Mouse (Mus musculus) ovary, postnatal 10 days (tissue): ENCODE measurements at regions not wholly inside any gene's neighbourhood (a gene's known extent, or its start where the extent isn't known, plus 50 kb on each side); places are given as distances from the start of the nearest gene placed in this dataset.

Experiments used
- DNase-seq: peaks from one replicate; pipeline ENCODE4 v3.0.0; 2022; ENCODE audit warnings: low spot score

DNA sequence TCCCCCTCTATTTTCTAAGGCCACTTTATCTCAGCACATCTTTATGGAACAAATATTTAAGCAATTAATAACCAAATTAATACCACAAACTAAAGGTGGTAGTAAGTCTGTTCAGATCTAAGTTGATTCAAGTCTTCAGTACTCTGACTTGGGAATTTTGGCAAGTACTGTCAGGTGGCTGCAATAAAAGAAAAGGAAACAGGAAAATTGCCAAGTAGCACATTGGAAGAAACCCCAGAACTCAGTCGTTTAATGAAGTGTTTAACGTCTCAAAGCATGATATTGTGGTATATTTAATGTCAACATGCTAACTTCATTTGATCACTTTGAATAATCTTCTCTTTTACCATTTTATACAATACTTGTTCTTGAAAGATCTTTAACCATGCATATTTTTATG, 142.2 kb downstream of the Gm11146 start:
- DNase-seq: no peak

DNA sequence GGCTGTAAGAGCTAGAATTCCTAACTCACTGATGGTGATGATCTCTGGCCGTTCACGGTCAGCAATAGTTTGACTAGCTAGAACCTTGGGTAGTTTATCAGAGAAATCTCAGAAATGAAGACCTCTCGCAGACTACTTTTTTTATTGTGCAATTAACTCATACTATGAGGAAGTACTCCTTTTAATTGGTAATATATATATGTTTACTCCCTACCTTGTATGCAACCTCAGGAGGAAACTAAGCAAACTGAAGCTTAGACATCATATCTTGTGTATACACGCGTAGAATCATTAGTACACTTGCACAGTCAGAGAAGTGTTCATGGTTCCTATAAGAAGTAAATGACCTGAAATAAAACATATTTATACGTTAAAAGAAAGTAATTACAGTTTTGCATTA, 157.2 kb downstream of the Gm11146 start:
- DNase-seq: no peak

DNA sequence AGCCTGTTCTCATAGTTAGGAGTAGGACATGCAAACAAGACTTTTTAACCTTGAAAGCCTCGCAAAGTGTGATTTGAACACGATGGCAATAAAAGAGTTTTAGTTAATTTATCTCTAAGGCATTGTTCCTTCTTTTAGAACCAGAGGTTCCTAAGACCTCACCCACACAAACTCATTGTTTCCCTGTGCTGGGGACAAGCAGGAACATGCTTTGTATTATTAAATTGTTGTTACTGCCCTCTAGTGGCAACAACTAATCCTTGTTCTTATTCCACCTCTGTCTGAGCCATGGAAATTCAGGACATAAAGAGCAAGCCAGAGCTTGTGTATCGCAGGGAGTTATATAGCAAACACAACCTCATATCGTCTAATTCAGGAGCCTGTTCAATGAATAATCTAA, 157.9 kb downstream of the Gm11146 start:
- no peak for DNase-seq

DNA sequence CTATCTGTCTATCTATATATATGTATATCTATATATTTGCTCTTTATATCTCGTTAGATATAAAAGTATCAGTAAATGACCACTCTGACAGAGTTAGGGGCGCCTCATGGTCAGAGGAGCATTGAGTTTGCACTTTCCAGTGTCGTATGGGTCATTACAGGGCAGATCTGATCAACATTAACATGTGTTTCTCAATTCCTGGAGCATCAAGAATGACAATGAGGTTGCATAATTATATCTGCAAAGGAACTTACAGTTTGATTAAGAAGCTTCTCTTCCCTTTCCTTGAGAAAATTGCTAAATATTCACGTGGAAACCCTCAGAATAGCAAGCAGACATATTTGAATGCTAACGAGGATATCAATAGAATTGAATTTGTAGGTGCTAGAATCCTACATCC, 158.6 kb downstream of the Gm11146 start:
- DNase-seq: no peak

DNA sequence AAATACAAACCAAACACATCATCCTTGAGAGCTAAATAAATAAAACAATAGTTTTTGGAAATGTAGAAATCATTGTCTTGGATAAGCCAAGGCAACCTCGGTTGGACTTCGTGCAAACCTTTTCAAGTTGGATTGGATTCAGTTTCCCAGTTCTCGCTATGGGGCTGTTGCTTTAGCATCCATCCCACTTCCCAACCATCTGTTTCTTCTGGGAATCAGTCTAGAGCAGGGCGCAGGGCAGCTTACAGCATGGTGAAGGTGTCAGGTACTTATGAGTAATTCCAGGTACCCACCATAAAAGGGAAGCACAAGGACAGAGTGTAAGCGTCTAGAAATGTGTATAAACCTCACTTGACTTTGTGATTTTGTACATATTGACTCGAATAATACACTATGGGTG, 159.0 kb downstream of the Gm11146 start:
- no peak for DNase-seq

DNA sequence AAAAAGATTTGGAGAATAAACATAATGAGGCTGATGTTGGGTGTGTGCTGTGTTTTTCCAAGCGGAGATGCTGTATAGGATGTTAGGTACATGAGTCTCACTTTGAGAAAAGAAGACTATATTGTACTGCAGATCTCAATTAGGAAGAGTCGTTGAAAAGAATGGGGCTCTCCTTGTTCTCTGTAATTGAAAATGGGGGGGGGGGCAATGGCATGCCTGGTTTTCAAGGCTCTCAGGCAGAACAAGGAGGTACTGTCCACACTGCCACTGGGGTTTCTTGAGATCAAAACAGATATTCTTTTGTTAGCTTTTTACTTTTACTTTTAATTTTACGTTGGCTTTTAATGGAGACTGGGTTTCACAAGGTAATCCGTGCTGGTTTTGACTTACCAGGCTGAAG, 170.5 kb downstream of the Gm11146 start:
- no peak for DNase-seq

DNA sequence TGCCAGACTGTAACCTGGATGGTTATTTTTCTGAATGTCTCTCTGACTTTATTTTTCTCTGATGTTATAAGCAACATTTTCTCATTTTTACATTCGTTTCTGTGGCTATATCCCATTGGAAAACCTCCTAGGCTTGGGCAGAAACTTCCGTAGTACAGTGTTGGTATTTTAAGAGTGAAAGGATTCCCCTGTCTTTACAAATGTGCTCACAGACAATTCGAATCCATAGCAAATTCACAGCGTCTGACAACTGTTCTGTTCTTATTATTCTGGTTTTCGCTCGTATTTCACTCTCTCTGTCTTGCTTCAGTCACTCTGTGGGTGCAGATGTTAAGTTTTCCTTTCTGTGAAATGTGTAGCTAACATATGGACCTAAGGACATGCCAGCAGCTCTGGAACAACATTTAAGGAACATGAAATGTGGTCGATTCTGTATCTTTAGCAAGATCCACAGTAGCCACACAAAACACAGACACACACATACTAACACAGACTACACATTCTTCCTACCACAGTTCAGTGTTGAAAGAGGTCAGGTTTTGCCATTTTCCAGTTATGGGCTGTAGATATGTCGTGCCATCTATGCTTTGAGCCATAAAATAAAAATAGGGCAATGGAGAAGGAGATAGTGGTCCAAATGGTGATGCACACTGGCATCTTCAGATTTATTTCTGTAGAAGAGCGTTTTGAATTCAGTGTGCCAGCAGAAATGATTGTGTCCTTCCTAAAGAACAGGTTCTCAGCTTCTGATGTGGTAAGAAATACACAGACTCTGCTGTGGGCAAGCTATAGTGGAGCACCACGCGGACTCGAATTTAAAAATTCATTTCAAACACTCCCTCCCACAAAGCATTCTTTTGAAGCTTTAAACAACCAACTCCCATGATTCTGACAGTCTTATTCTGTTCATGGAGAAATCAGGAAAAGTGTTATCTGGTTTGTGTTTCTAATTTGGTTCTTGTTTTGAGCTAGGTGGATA, 179.2 kb downstream of the Gm11146 start:
- no peak for DNase-seq

DNA sequence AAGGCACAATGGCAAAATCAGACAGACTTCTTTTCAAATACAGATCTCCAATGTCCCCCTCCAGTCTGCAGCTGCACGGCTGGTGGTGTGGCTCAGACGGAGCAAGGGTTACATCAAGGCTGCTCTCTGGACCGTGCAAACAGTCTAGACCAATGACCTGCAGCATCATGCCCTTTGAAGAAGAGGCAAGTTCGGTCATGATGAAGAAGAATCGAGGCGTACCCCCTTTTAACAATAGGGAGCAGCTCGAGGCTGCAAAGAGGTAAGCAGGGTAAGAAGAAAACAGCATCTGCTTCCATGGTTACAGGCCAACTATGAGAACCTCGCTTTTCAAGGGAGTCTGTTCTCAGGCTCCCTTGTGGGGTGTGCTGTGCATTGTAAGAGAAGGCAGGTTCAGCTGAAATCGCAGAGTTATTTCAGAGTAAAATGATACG, 180.3 kb downstream of the Gm11146 start:
- no peak for DNase-seq

DNA sequence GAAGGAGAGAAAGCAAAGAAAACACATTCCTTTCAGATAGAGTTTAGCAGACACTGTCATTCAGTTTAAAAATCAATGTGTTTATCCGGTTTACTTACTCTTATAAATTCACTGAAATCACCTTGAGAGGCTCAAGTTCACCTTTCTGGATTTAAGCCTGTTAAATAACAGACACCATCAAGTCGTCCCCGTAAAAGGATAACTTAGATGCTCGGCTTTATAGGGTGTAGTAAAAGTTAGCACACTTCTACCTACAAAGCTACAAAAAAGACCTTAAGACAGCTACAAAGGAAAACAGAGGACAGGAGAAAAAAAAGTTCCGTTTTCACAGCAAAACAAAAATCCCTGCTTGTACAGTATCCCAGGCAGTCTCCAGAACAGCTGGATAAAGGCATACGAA, 180.9 kb downstream of the Gm11146 start:
- DNase-seq: no peak

DNA sequence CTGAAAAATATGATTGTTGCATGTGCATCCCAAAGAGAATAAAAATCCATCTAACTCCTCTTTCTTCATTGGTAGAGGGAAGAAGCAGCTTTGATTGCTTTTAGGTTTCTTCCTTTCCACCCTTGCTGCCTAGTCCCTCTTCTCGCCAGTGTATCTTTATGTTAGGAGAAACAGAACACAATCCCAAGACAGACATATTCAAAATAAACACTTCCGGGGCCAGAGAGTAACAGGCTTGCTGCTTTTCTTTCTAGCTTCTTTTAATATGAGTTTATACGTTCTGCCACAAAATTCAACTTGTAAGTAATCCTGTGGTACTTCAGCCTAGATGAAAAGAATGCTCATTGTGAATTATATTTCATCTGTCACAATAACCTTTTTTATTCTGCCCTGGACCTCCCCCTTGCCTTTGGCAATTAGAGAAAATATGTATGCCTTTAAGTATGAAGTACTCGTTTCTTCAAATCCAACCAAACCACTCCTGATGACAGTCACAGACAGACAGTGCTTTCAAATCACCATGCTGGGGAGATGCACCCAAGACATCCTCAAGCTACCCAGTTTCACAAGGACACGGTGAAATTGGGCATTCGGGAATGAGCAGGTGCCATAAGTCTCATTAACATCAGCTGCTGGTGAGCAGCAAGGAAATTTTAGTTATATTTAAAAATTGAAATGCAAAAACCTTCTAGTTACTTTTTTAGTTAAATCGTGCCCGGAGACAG, 181.6 kb downstream of the Gm11146 start:
- DNase-seq: no peak

DNA sequence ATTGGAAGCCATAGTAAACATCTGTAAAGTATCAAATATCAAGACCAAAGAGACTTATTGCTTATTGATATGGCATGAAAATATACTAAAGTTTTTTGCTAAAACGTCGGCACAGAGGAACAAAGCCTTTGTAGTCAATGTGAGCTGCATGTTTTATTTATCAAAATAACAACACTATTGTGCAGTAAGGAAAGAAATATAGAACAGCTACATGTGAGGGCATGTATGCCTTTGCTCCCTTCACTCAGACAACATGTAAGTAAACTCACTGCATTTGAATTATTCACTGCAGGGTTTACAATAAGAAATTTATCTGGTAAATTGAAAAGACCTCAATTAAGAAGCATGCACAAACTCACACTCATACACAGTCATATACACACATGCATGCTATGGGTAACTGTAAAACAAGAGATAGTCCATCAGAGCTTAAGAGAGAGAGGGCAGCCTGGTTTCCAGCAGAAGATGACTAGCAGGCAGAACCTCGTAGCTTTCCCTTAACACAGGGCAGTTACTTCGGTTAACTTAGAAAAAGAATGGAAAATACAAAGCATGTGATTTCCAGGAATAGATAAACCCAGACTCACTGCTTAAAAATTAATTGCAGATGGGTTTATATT, 182.7 kb downstream of the Gm11146 start:
- DNase-seq: no peak

DNA sequence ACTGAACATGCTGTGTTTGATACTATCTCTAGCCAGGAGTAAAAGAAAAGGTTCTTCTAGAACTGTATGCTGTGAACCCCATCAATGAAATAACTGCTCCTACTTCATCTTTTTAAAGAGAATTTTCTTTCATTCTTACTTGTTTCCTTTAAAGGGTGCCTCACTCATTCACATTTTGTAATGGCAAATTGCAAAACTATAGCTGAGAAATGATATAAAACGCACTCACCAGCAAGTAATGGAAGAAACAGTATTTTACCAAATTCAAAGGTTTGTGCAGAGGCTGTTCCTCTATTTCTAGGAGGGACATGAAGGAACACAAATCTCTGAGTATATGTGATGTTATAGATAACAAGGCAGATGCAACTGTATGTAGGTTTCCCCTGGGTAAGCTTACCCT, 183.4 kb downstream of the Gm11146 start:
- no peak for DNase-seq

DNA sequence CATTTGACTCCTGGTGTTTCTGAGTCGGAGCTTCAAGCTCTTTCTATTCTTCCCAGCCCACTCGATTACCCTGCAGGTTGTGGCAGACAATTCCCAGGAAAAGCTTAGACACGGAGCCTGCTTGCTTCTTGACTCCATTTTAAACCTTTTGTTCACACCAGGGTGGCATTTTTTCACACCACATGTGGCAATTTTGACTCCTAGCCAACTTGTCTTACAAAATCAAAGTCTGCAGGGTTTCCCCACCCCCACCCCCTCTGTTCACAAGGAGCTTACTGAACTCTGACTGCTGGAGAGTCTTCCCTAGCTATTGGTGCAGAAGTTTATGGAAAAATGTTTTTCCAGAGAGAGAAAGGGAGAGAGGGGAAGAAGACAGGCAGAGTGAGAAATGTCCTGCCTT, 184.1 kb downstream of the Gm11146 start:
- no peak for DNase-seq

DNA sequence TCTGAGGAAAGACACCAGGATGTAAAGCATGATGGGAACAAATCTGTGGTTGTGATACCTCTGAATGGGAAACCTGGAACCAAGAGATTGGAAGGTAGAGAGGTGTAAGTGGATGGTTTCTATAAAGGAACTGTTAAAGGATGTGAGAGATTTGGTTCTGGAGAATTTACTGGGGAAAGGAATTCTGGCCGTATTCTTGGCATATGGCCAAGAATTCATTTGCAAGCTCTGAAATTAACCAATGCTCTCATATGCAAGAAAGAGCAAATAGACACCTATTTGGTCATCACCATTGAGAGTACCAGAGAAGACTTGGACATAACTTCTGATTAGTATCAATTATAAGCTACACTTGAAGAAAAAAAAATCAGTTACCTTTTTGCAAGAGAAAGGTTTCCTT, 187.3 kb downstream of the Gm11146 start:
- DNase-seq: no peak

DNA sequence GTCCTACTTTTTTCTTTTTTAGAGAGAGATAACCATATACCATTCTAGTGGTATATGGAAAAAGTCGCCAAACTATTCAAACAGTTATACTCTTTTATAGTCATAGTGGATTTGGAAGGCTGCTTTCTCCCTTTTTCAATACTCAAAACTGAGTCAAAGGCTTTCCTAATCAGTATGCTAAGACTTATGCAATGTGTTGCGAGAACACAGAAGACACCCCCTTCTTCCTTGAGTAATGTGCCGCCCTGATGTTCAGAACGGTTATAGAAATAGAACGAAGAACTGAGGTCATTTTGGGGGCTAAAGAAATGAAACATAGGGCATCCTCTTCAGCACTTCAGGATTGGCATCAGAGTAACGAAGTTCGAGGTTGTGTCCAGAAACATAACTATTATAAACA, 192.7 kb downstream of the Gm11146 start:
- no peak for DNase-seq

DNA sequence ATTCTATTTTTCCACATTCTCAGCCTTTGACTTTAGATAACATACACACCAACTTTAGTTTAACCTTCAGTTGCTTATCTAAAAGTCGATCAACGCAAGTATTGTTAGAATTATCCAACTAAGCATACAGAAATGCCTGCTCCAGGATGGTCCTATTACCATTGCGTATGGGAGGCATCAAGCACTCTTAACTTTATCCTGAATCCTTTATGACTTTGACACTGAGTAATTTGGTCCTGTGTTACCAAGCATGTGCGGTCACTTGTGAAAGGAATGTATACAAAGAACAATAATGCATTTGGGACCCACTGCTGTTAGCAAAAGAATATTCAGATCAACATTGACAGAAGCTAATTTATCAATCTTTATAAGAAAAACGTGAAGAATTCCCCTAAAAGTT, 194.9 kb downstream of the Gm11146 start:
- no peak for DNase-seq

DNA sequence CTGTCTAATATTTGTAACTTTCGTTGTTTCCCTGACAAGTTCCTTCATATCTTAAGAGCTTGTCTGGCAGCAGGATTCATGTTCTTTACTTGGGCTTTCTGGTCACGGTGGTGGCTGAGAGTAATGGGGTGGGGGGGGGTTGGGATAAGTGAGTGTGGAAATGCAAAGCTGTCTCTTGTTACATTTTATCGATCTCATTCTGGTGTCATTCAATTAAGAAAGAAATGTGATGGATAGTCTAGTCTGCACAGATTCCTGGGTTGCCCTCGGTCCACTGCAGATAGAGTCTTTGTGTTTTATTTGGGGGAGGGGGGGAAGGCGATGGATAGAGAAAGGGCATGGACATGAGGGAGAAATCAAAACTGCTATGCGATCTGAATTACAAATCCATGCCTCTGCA, 196.0 kb downstream of the Gm11146 start:
- no peak for DNase-seq

DNA sequence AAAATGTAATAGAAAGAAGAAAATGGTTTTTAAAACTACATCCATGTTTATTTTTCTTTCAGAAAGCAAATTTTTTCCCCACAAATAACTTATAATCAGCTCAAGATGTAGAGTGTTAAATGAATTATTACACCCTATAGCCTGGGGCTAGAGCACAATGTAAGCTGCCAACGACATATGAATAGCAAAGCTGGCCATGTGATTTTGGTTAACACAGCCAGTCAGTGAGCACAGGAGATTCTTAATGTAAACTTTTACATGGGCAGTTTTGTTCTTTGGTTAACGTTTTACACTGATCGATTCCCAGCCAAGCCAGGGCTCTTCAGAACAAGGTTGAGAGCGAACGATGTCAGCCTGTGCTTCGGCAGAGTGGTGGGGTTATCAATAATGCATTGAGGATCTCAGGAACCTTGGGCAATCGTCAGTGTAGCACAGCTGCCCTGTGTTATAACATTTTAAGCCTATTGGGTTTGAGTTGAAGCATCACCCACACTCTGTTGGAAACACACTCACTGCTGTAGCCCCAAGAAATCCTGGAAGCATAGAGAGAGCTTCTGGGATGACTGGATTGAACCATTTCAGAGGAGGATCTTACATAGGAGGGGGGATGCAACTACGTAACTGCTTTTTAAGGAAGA, 196.6 kb downstream of the Gm11146 start:
- no peak for DNase-seq

DNA sequence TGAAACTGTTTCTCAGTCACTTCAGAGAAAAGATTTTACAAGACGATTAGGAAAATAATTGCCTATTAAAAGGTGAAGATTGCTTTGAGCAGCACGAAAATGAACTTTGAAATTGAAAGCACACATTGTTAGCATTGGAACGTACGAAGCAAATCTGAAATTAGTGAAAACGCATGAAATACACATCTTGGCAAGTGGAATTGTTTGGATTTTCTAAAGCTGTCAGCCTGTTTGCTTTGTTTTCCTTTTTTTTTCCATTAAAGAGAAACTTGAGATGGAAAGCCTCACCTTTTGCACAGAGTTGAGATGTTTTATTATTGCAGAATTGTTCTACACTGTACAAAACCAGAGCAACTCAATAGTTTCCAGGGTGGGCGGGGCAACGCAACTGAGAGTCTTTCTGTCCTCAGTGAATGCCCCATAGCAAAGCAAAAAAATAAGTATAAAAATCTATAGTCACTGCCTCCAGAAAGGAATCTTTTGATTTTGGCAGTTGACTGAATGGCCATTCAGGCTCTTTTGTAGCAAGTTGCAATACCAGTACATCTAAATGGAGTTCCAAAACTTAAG, 199.1 kb downstream of the Gm11146 start:
- no peak for DNase-seq

DNA sequence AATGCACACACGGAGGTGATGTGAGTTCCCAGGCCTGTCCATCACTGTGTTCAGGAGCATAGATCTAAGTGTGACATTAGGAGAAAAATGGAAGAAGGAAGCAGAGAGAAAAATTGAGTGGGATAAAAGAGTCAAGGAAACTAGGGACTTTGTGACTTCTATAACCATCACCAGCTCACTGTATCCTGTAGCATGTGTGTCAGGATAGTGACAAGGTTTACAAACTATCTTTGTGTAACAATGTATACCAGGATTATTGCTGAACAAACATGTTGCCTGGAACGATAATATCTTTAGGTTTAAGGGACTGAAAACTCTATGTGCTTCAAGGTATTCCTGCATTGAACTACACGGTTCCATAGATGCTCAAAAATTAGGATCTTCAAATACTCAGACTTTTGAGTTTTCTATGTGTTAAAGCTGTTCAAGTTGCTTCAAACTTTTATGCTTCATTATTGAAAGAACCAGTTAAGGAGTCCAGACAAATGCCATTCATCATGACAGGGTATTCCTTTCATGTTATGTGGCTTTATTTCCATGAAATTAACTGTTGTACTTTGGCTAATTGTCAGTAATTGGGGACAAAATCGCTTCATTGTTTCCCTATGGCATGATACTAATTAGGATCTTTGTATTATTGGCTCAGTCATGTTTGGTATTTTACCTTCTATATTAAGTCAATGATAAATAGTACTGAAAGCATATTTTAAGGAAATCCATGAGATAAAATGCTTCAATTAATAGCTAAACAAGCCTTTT, 200.5 kb downstream of the Gm11146 start:
- DNase-seq: no peak

DNA sequence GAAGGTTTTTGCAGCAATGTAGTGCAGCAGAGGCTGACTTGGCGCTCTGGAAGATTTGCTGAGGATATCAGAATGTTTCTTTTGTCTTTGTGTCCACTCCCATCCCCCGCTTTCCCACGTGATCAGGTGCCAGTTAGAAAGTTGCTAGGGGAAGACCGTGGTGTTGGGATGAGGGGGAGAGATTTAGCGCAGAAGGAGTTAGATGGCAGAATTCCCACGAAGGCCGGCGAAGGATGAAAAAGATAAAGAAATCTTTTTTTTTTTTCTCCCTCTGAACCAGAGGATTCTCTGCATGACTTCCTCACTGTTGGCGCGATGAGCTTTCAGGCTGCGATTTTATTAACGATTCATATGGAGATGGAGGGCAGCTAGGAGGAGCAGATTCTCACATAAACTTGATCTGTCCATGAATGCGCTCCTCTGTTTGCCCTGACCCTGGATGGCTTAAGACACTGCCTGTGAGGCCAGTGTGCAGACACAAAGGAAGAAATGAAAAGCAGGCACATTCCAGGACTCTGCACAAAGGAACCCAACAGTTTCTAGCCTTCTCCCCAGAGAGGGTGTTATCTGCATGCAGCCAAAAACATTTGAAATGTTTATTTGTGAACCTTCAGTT, 201.5 kb downstream of the Gm11146 start:
- peak; percentile 31 for DNase-seq
